Mouse (Mus musculus) cerebral cortex, adult 2 months (tissue): ENCODE data around the gene Grik2.

Experiments used
- WGBS: fragments of 180-500 bp; shearing (Covaris S2); methylation state at CpG from one replicate; pipeline ENCODE4 v1.1.7; 2018; 5-methylcytosine and 5-hydroxymethylcytosine counted together

Gene Grik2

DNA sequence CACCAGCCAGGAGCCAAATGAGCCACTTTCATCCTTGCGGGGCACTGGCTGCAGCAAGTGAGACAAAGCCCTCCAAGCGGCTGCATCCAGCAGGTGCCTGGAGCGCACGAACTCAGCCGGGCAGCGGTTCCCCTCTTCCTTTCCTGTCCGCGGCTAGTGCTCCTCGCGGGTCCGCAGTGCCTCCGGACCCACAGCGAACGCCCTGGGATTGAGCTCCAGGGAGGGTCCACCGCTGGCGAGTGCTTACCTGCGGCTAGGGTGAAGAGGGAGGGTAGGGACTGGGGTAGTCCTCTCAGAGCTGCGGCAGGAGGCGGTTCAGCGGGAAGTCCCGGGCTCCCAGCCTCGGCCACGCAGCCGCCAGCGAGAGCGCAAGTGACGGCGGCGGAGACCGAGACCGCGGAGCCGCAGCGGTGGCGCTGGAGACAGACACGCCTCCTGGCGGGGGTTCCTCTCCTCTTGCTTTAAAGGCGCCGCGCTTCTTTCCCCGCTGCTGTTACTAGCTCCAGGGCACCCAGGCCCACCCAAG lies at the start of gene Grik2:
TSS of gene Grik2 (minus strand) at position 386 of the 526 bp plus-strand sequence.
- under 1% methylated on average over 40 of the region's 41 CpGs for WGBS

DNA sequence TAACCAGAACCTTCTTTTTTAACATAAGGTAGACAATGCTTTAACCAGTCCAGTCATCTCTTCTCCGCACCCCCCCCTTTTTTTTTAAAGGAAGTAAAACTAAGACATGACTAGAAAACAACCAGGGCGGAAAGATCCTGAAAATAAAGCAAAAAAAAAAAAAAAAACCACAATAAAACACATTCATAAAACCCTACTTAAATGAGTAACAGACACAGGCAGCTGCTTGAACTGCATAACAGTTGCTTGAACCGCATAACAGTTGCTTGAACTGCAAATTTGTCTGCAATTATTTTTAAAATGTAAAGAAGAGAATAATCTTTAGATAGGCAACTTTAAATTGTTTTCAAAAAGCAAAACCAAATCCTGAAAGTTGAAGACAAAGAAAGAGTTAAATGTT lies 45.8 kb upstream of the Grik2 start:
- WGBS, result 74% methylated on average over 3 of the region's 3 CpGs

DNA sequence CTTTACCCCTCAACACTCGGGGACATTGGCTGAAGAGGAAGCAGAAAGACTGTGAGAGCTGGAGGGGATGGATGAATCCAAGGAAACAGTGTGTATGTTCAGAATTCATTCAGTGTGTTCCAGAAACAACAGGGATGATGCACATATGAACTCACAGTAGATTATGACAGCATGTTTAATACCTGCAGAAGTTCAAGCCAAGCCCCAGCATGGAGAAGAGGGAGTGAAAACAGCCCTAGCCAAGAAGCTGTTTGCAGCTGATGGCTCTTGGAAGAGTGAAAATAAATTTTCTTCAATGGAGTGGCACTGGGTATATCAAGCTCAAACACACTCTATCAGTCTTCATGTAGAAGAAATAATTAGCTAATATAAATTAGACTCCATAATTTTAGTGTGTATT lies 12.4 kb upstream of the Grik2 start:
- 94% methylated on average over 1 of the region's 1 CpGs for WGBS

DNA sequence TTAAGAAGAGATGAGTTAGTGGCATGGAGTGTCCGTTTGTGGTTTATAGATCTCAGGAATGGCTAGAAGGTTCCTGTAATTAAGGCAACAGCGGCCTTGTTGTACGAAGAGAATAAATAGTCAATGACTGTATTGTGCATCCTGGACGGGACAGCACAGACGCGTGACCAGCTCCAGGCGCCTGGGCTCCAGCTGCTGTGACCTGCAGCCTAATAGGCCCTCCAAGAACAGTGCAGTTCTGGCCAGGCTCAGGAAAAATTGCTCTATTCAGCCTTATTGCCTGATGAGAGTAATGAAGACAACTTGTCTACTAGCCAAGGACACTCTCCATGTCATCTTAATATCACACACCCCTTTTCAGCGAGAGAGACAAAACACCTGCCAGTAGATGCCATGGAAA lies 1.8 kb upstream of the Grik2 start:
- 62% methylated on average over 8 of the region's 8 CpGs for WGBS

DNA sequence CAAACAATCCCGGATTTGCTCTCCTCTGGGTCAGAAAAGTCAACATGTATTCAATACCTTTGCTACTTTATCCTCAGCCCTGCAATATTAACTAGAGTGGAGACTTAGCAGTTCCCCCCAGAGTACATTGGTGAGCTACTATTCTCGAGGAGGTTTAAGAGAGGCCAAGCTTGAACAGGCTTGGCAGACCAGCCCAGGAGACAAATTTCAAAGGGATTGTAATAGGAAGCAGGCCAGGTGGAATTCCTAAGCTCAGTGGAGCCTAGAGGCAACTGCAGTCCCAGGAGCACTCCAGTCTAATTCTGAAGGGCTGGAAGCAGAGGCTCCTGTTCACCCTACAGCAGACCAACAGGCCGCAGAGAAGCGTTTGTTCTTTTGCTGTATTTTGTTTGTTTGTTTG lies 1.1 kb upstream of the Grik2 start:
- 60% methylated on average over 4 of the region's 4 CpGs for WGBS

DNA sequence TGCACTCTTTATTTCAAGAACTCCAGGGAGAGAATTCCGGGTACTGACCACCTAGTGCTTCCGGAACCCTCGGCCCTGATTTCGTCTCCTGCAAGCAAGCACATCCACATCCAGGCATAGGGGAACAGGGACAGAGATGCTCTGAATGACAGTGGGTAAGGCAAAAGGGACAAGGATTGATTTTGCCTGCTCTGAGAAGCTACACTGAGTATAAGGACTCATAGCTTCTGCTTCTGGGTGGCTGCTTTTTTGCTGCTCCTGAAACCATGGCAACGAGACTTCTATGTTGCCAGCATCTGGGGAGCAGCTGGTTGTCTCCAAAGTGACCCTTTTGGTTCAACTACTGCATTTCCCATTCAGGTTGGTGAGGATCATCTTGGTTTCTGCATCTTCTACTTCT lies 348 bp upstream of the Grik2 start:
- 4% methylated on average over 5 of the region's 5 CpGs for WGBS

DNA sequence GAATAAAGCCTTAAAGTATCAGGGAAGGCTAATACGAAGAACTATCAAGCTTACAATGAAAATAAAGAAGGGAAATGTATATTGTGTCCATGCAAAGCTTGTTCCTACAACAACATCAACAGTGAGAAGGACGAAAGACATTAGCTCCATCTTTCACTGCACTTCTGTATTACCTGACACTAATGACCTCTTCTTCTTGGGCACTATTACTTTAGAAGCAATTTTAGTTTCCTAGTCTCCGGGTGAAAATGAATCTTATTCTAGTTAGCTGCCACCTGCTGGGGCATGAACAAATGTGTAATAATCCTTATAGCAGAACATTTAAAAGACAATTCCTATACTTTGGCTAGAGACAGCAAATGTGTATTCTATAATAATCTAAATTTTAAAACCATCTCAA lies 1.9 kb downstream of the Grik2 start:
- 29% methylated on average over 3 of the region's 3 CpGs for WGBS

DNA sequence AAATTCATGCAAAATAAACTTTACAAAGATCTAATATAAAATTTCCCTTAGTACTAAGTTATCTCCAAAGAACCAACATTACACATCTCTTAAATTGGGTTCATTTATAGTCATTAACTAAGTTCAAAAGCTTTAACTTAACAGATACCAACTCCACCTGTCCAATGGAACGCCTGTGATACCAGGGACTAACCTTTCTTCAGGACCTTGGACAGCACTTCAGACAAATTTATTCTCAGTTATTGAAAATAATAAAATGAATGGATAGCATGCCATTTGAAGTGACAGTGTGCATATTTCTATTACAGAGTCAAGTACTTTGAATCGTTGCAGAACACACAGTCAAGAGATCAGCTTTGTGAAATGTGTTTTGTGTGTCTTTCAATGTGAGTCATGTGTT lies 3.1 kb downstream of the Grik2 start:
- 40% methylated on average over 2 of the region's 2 CpGs for WGBS

DNA sequence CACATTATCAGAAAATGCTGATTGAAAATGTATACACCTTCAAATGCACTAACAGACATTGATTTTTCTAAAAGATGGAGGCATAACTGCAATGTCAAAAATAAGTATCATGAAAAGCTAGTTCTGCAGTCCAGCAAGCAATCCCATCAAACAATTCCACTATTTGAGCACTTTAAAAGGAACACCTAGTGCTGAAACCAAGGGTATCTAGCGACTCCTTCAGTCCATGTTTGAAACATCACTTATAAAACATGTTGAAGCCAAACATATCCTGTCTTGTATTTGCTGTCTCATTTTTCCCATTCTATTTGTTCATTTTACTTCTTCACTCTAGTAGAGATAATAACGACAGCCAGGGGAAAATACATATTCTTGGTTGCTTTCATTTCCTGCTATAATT lies 3.7 kb downstream of the Grik2 start:
- 4% methylated on average over 2 of the region's 2 CpGs for WGBS

DNA sequence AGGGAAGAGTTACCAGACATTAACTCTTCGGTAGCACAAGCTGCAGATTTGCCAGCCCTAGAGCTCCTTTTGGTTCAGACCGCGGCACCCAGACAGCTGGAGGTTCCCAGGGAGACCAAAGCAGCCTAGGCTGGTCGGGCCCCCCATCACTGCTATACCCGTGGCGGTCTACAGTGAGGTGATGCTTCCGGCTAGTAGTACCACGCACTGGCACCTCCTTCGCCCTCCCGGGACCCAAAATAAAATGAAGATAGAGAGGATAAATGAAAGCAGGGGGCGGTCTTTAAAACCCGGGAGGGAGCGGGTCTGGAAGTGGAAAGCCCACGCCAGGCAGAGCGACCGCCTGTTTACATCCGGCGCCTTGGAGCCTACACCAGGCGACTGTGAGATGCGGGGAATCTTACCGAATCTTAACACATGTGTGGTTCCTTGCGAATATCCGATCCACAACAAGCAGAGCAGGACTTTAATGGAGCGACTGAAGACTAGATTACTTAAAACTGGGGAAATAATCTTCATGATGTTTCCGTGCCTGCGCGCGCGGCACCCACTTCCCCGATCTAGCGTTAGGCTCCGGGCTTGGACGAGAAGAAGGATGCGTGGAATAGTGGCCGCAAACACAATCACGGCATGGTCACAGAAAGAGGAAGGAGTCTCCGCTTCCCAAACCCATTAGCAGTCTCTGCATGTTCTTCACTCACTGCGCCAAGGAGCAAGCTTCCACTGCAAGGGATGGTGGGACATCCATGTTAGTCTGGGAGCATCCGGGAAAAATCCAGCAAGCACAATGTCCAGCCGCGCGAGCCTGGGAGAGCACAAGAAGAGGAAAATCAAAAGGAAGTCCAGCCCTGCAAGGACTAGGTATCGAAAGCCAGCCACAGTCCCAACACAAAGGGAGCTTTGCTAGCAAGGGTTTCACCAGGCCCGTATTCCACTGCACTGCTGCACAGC lies 5.5 kb downstream of the Grik2 start:
- under 1% methylated on average over 44 of the region's 44 CpGs for WGBS

DNA sequence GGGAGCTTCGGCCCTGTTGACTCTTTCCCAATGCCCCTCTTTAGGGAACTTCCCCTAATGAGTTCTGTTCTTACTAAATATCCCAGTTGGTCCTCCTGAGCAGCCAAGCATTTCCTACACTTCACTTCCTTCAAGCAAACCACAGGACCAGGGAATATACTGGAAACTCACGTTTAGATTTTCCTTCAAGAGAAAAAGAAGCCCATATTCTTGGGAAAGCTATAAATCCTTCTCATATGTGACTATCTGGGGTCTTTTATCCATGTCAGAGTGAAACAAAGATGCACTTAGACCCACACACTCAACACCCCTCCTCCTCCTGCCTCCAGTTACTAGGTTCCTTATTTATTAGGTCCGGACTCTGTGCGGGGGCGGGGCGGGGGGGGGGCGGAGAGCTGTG lies 6.5 kb downstream of the Grik2 start:
- 2% methylated on average over 7 of the region's 7 CpGs for WGBS

DNA sequence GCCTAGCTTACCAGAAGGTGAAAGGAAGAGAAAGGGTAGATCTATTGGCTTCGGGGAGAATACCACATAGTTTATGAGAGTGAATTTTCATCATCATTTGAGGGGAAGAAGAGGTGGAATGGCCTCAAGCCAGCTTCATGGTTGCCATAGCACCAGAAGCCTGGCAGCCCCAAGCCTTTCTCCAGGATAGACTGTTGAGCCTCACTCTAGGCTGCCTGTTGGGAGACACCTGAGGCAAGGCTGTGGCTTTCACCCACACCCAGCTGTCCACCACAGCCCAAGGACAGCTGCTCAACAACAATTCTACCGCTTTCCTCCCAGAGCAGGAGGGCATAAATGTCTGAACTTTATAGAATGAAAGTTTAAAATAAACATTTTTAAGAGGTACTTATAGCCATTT lies 8.1 kb downstream of the Grik2 start:
- WGBS, result 37% methylated on average over 2 of the region's 2 CpGs

DNA sequence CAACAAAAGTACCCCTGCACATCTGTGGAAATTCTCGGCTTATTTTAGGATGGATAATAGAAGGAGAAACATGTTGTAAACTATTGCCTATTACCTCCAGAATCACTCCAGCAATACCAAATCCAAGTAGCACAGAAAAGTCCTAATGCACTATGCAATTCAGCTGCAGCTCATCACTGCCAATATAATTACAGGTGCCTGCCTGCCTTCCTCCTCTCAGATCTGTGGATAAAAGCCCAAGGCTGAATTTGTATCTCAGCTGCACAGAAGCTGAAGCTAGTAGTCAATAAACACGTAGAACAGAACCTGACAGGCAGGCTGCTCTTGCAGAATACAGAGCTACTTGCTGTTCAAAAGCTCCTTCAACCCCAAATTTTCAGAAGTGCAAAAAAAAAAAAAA lies 21.0 kb downstream of the Grik2 start:
- 67% methylated on average over 2 of the region's 2 CpGs for WGBS

DNA sequence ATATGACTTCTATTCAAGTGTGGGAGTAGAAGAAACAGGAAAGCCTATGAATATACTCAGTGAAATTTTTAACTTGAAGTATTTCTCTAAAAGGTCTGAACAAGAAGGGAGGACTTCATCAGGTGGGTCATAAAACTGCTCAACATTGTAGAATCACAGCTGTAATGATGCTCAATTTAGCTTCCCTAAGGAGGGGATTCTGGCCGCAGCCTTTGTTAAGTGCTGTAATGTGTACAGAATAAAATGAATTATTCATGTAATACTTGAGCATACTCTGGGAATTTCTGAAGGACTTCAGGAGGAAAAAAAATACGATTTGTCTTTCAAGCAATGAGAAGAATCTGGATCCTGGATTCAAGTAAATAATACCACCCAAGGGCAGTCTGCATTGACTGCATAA lies 26.0 kb downstream of the Grik2 start:
- 51% methylated on average over 2 of the region's 2 CpGs for WGBS

DNA sequence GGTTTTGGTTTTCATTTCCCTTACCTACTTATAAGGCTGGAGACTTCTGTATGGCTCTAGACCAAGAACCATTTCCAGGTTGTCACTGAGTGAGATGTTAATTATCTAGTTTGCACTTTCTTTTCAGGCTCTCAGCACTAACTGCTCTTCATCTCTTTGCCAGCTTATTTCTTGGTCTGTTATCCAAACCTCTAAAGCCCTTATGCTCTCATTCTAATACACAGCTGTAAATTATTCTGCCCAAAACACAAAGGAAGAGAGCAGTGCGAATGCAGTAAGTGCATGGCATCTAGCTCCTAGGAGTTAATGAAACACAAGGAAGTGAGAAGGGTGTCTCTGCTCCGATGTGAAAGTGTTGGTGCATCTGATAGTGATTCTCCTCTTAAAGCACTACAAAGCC lies 36.8 kb downstream of the Grik2 start:
- WGBS, result 67% methylated on average over 2 of the region's 2 CpGs

DNA sequence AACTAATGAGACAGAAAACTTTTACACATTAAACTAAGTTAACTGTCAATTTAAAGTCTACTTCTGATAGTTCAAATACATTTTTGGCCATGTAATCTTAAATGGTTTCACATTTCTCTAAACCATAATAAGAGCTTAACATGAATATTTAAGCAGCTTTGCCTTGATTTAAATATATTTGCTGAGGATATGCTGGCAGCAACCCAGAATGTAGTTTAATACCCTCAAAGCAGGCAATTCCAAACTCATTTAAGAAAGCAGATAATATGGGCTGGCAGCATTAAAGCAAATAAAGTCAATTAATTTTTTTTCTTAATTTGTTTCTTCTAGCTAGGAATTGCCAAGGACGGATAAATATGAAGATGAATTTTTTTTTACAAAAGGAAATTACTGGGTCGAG lies 56.7 kb downstream of the Grik2 start:
- 43% methylated on average over 2 of the region's 2 CpGs for whole genome bisulfite sequencing

DNA sequence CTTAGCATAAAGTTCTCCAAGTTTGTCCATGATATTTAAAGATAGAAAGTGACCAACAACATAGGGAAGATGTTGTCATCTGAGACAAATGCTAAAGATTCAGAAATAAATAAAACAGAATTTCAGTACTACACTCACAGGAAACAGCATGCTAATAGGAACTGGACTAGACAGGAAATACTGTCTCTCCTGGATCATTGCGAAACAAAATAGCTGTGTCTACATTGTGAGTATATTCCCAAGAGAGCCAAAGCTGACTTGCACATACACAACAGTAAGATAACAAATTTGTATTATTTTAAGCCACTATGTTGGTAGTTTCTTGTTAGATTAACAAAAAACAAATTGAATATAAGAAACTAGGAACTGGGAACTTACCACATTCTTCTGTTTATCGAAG lies 64.9 kb downstream of the Grik2 start:
- 77% methylated on average over 2 of the region's 2 CpGs for WGBS

DNA sequence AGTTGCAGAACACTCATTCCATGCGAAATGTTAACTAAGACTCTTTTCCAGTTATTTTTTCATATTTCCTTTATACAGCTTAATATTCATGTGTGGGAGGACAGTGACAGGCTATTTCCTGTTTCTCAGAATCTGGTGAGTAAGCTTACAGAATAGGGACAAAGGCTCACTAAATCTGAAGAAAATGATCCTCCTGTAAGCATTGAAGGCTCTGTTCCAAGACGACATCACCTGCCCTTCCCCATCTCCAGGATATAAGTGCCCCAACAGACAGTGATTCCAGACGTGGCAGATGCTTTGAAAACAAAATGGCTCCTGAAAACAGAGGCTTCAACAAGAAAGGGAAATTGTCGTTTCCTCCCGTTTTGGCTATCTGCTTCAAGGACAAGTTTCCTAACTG lies 71.7 kb downstream of the Grik2 start:
- 60% methylated on average over 5 of the region's 5 CpGs for WGBS

DNA sequence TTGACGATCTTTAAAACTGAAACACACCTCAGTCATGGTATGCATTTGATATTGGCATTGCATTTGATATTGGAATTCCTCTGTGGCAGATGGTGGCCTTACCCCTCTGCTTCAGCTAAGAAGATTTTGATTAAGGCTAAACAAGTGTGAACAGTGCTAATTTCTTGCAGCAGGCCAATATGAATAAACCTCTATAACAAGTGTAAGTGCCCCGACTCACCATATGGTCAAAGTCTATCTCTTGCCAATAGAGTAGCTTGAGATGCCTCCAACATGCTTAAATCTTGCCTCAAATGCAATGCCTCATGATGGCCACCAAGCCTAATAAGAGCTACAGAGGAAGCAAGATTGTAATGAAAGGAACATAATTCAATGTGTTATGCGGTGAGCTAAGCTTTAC lies 78.8 kb downstream of the Grik2 start:
- WGBS, result 81% methylated on average over 3 of the region's 3 CpGs

DNA sequence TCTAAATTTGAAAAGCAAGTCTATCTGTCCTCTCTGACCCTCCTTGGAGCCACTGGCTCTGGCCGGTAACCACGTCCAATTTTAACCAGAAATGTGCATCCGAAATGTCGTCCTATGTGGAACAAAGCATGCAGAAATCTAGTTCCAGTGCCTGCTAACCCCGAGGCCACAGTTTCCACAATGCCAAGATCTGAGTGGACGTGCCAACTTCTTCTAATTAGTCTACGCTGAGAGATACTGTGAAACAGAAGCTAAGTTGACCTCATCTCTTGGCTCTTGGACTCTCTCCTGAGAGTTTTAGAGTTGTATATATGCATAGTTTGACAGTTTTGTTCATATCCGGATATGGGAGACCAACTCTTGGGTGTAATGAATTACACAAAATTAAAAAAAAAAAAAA lies 84.1 kb downstream of the Grik2 start:
- 73% methylated on average over 8 of the region's 8 CpGs for WGBS

DNA sequence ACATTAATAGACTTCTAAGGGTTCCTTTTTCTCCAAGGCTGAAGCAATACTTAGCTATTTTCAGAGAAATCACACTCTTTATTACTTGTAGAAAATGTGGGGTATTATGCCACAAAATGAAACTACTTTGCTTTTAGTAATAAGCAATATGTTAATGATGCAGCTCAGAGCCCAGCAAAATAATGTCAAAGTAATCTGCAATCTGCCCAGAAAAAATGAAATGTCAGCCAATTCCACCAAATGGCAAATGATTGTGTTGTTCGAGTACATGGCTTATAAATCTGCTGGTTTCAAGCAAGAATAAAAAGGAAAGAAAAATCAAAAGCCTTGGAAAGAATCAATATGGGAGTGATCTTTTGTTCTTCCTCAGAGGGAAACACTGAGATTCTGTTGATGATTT lies 136.2 kb downstream of the Grik2 start:
- 24% methylated on average over 1 of the region's 1 CpGs for WGBS

DNA sequence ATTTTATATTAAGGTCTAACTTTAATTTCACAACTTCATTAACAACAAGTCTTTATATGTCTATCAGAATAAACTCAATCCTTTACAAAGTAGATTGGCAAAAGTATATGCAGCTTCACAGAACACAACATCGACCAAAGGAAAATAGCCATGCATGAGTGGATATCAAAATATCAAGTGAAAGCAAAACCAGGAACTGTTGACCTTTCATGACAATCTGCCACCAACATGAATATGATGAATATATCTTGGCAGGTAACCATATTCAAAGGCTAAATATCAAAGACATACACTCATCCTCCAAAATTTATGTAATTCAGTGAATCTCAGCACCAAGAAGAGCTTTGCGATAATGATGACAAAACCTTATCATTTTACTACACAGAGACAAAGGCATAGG lies 141.4 kb downstream of the Grik2 start:
- WGBS, result 93% methylated on average over 2 of the region's 2 CpGs

DNA sequence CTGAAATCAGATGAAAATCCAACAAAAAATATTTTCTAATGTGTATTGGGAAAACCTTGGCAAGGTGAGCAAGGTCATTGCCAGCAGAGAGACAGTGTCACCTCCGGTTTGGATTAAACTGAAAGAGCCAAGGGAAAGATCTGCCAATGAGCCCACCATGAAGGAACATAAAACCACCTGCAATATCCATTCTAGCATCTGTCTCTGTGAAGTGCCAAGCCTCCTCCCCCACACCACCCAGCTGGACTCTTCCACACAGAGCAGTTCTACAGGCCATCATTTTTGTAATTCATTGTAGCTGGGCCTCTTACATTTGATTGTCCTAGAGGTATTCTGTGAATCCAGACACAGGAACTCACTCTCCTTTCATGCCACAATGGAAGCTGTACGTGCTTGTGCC lies 148.7 kb downstream of the Grik2 start:
- WGBS, result 58% methylated on average over 2 of the region's 2 CpGs

DNA sequence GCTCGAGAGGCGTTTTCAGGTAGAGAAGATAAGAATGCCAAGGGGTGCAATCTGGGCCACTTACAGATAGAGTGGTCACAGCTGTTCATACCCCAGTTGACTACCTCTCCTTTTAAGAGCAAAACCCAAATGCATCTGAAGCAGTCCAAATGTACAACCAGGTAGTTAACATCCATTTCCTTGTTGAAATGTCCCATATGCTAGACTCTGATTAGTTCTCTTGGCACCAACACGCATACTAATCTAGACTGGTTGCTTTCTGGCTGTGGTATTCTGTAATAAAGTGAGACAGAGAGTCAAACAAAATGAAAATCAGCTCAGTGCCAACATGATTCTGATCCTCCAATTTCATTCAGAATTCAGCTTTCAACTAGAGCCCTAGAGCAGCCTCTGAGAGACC lies 164.6 kb downstream of the Grik2 start:
- WGBS, result 74% methylated on average over 3 of the region's 3 CpGs
